10 mouse cellular contexts compared by ENCODE assay signal in the genomic region with DNA sequence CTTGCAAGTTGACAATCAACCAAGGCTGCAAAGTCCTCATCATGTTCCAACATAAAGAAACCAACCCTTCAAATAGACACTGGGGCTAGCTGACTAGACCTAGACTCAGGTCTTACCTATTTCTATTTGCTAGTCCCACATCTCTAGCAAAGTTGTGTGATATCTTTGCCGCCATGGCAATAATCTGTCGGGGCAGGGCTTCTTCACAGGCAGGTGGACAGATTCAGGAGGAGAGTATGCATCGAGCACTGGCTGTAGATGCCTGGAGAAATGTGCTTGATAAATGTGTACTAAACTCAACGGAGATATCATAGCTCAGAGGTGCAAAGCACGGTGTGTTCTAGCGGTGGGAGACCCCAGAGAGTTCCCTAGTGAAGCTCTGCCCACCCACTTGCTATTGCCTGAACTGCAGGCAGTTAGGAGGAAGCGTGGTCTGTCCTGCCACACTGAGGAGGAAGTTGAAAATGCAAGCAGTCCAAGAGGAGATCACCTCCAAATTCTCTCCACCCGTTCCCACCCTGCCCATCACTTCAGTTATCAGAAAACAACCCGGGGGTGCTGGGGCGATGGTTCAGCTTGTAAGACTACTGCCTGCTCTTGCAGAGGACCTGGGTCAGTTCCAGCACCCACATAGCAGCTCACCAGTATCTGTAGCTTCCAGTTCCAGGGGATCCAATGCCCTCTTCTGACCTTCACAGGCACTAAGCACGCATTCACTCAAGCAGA. TPM values are rescaled to one million over a fixed set of nuclear protein-coding genes. Genes with fewer than 3 reads are reported as not detected.
A peak's percentile ranks its signal among the peaks of the same experiment; 100 is the strongest.
DNase-seq lines count a peak whose midpoint lies in the region; ATAC-seq and TF ChIP-seq lines count a peak whose summit lies in the region.
"Had no signal": no experiment of that assay in that cellular context is flagged by ENCODE, and none has a peak within 500 bp of the region (broad histone marks: within the 10 kb centered on the region; RNA-seq: fewer than 3 reads in every experiment).

No protein-coding gene starts in this region.

- 32% methylated on average over 11 of the region's 11 CpGs for WGBS in heart, adult 2 months
- 28% methylated on average over 11 of the region's 11 CpGs for WGBS in liver, embryonic 11.5 days
- 38% methylated on average over 11 of the region's 11 CpGs for WGBS in stomach, postnatal 0 days

- 0 out of 2 replicates have a peak, but pooled peaks have one; percentile 21 for TF ChIP-seq EP300 in heart, adult 2 months (IDR thresholded peaks at IDR 0.05; ENCODE audit: insufficient read depth, low read depth, low read length)
- no peak for TF ChIP-seq EP300 in stomach, postnatal 0 days (optimal IDR thresholded peaks at IDR 0.05)

- TF ChIP-seq CTCF in heart, adult 2 months (IDR thresholded peaks at IDR 0.05), result peak; percentile 52
- peak; percentile 46; the same call in 1 of the 2 replicates for TF ChIP-seq CTCF in testis, adult 2 months (IDR thresholded peaks at IDR 0.05; ENCODE audit: control insufficient read depth, insufficient read depth, insufficient replicate concordance, low read depth, low read length)
- peak; percentile 58 for TF ChIP-seq CTCF in stomach, postnatal 0 days (IDR thresholded peaks at IDR 0.05; ENCODE audit: low read depth)

- no peak overlapping the region for H3K27ac ChIP-seq in heart, adult 2 months
- H3K27ac ChIP-seq in testis, adult 2 months (ENCODE audit: control insufficient read depth, insufficient read depth, low read depth, low read length), result no peak overlapping the region
- H3K27ac ChIP-seq in liver, embryonic 11.5 days (ENCODE audit: low read depth, low read length), result peak overlapping the region; percentile 80
- no peak overlapping the region for H3K27ac ChIP-seq in stomach, postnatal 0 days (replicated peaks)
- H3K27ac ChIP-seq: intestine, embryonic 15.5 days; limb, embryonic 12.5 days had no signal

- H3K4me3 ChIP-seq in heart, adult 2 months, result no peak overlapping the region
- no peak overlapping the region for H3K4me3 ChIP-seq in testis, adult 2 months (ENCODE audit: control insufficient read depth, low read depth, low read length)
- H3K4me3 ChIP-seq in liver, embryonic 11.5 days (ENCODE audit: low read depth, low read length), result peak overlapping the region; percentile 56
- no peak overlapping the region for H3K4me3 ChIP-seq in stomach, postnatal 0 days (ENCODE audit: low read depth, low read length)
- H3K4me3 ChIP-seq: intestine, embryonic 15.5 days; limb, embryonic 12.5 days had no signal

- H3K9me3 ChIP-seq in liver, embryonic 11.5 days (ENCODE audit: control insufficient read depth, low read length), result no peaks in the 10 kb centered on the region
- H3K9me3 ChIP-seq in stomach, postnatal 0 days (ENCODE audit: control insufficient read depth, low read length), result no peaks in the 10 kb centered on the region
- H3K9me3 ChIP-seq: intestine, embryonic 15.5 days; limb, embryonic 12.5 days had no signal

- no peaks in the 10 kb centered on the region for H3K4me1 ChIP-seq in heart, adult 2 months (ENCODE audit: control insufficient read depth, insufficient read depth, low read length)
- no peaks in the 10 kb centered on the region for H3K4me1 ChIP-seq in testis, adult 2 months (ENCODE audit: control insufficient read depth, insufficient read depth, low read length)
- peaks cover 18% of the 10 kb centered on the region for H3K4me1 ChIP-seq in liver, embryonic 11.5 days (replicated peaks; ENCODE audit: control insufficient read depth, insufficient read depth, low read length)
- no peaks in the 10 kb centered on the region for H3K4me1 ChIP-seq in stomach, postnatal 0 days (replicated peaks; ENCODE audit: control insufficient read depth, insufficient read depth)
- H3K4me1 ChIP-seq: intestine, embryonic 15.5 days; limb, embryonic 12.5 days had no signal

- H3K27me3 ChIP-seq in heart, adult 2 months (ENCODE audit: control insufficient read depth, insufficient read depth, low read length), result no peaks in the 10 kb centered on the region
- no peaks in the 10 kb centered on the region for H3K27me3 ChIP-seq in testis, adult 2 months (ENCODE audit: control insufficient read depth, insufficient read depth, low read length)
- no peaks in the 10 kb centered on the region for H3K27me3 ChIP-seq in liver, embryonic 11.5 days (replicated peaks; ENCODE audit: control insufficient read depth, insufficient read depth, low read length)
- no peaks in the 10 kb centered on the region for H3K27me3 ChIP-seq in stomach, postnatal 0 days (ENCODE audit: control insufficient read depth, insufficient read depth, low read length)
- H3K27me3 ChIP-seq: intestine, embryonic 15.5 days had no signal

- intact Hi-C loops in heart, adult 2 months (cut with DNase I), result no loop called here

- no peak for TF ChIP-seq POLR2A in heart, adult 2 months (IDR thresholded peaks at IDR 0.05; ENCODE audit: insufficient read depth, low read depth, low read length)
- TF ChIP-seq POLR2A in testis, adult 2 months (IDR thresholded peaks at IDR 0.05; ENCODE audit: control insufficient read depth, low read depth, low read length), result no peak

- ATAC-seq in liver, embryonic 11.5 days (replicated peaks; ENCODE audit: low FRiP score), result peak; percentile 52
- no peak for ATAC-seq in stomach, postnatal 0 days (ENCODE audit: low FRiP score, low TSS enrichment)
- ATAC-seq: intestine, embryonic 15.5 days had no signal

- no peak overlapping the region for H3K9ac ChIP-seq in heart, adult 2 months (ENCODE audit: low read depth, low read length)
- H3K9ac ChIP-seq in liver, embryonic 11.5 days (ENCODE audit: low read depth, low read length), result peak overlapping the region; percentile 89
- no peak overlapping the region for H3K9ac ChIP-seq in stomach, postnatal 0 days (ENCODE audit: low read length)
- H3K9ac ChIP-seq: intestine, embryonic 15.5 days; limb, embryonic 12.5 days had no signal

- peak overlapping the region; percentile 72 for H3K4me2 ChIP-seq in liver, embryonic 11.5 days
- H3K4me2 ChIP-seq in stomach, postnatal 0 days (replicated peaks; ENCODE audit: low read depth), result no peak overlapping the region
- H3K4me2 ChIP-seq: intestine, embryonic 15.5 days; limb, embryonic 12.5 days had no signal

- no peak for DNase-seq in heart, adult 2 months
- DNase-seq in heart, adult 8-10 months (ENCODE audit: low spot score), result no peak
- no peak for DNase-seq in testis, postnatal 14 days (ENCODE audit: low spot score)
- DNase-seq in liver, embryonic 11.5 days (ENCODE audit: low spot score), result no peak
- no peak for DNase-seq in stomach, postnatal 0 days (ENCODE audit: low spot score)
- no peak for DNase-seq in ovary, postnatal 14 days (ENCODE audit: low spot score)
- no peak for DNase-seq in left cerebral cortex, adult 8-10 months (ENCODE audit: low spot score in 2 of 2)

- H3K79me2 ChIP-seq in heart, adult 2 months (replicated peaks; ENCODE audit: control insufficient read depth, insufficient read depth, low read length), result no peaks in the 10 kb centered on the region

- H3K36me3 ChIP-seq in heart, adult 2 months (ENCODE audit: control insufficient read depth, insufficient read depth, low read length), result no peaks in the 10 kb centered on the region
- no peaks in the 10 kb centered on the region for H3K36me3 ChIP-seq in testis, adult 2 months (ENCODE audit: control insufficient read depth, insufficient read depth, low read length)
- peaks cover 22% of the 10 kb centered on the region for H3K36me3 ChIP-seq in liver, embryonic 11.5 days (ENCODE audit: control insufficient read depth, insufficient read depth, low read length)
- H3K36me3 ChIP-seq in stomach, postnatal 0 days (ENCODE audit: control insufficient read depth, insufficient read depth, low read length), result no peaks in the 10 kb centered on the region
- H3K36me3 ChIP-seq: intestine, embryonic 15.5 days; limb, embryonic 12.5 days had no signal

RNA-seq across cellular contexts. Expression of a gene that starts 1.6 kb away (rescaled TPM):
- under 1 TPM in 1 of 2 experiments, not detected in 1; 0.09 TPM for total RNA-seq in heart, adult 2 months (2021)
- 0.10 and 0.20 TPM in 2 replicates for polyA plus RNA-seq in heart, adult 2 months (2012; rRNA removed)
- under 1 TPM in 1 of 4 experiments, not detected in 3; 0.17 TPM for total RNA-seq in heart, adult 8-10 months (2022)
- 0.17 and 0.18 TPM in 2 replicates for polyA plus RNA-seq in testis, adult 2 months (2012; rRNA removed)
- 263 and 274 TPM in 2 replicates for polyA plus RNA-seq in liver, embryonic 11.5 days (2014; fragmentation: Nextera tagmentation; extraction: Ambion mirVana)
- polyA plus RNA-seq in stomach, postnatal 0 days (2015; fragmentation: Nextera tagmentation; extraction: Ambion mirVana), result 0.40 and 0.42 TPM in 2 replicates
- total RNA-seq in left cerebral cortex, adult 8-10 months (2022), result under 1 TPM; 0.53 to 0.98 (median 0.78) TPM

RNA-seq across cellular contexts. Expression of a gene that starts 6.9 kb away (rescaled TPM):
- total RNA-seq in heart, adult 2 months (2021), result 10 to 100 TPM; 13.6 to 17.5 TPM
- polyA plus RNA-seq in heart, adult 2 months (2012; rRNA removed), result 20.3 and 24.5 TPM in 2 replicates
- total RNA-seq in heart, adult 8-10 months (2022), result 10 to 100 TPM; 14.8 to 17.5 (median 15.8) TPM
- 186 and 207 TPM in 2 replicates for polyA plus RNA-seq in testis, adult 2 months (2012; rRNA removed)
- 169 and 174 TPM in 2 replicates for polyA plus RNA-seq in liver, embryonic 11.5 days (2014; fragmentation: Nextera tagmentation; extraction: Ambion mirVana)
- 99.7 and 100 TPM in 2 replicates for polyA plus RNA-seq in stomach, postnatal 0 days (2015; fragmentation: Nextera tagmentation; extraction: Ambion mirVana)
- total RNA-seq in left cerebral cortex, adult 8-10 months (2022), result 10 to 100 TPM; 15.2 to 18.2 (median 16.4) TPM

RNA-seq across cellular contexts. Expression of a gene that starts 14.2 kb away (rescaled TPM):
- 10 to 100 TPM; 20.6 to 23.4 TPM for total RNA-seq in heart, adult 2 months (2021)
- polyA plus RNA-seq in heart, adult 2 months (2012; rRNA removed), result 20.6 and 41.2 TPM in 2 replicates
- total RNA-seq in heart, adult 8-10 months (2022), result 10 to 100 TPM; 19.3 to 23.9 (median 22.6) TPM
- polyA plus RNA-seq in testis, adult 2 months (2012; rRNA removed), result 25.9 and 28.6 TPM in 2 replicates
- polyA plus RNA-seq in liver, embryonic 11.5 days (2014; fragmentation: Nextera tagmentation; extraction: Ambion mirVana), result 5.4 and 8.1 TPM in 2 replicates
- polyA plus RNA-seq in stomach, postnatal 0 days (2015; fragmentation: Nextera tagmentation; extraction: Ambion mirVana), result 3.7 and 4.1 TPM in 2 replicates
- 1 to 10 TPM; 6.6 to 7.9 (median 7.3) TPM for total RNA-seq in left cerebral cortex, adult 8-10 months (2022)

RNA-seq across cellular contexts. Expression of a gene that starts 29.8 kb away (rescaled TPM):
- not detected for total RNA-seq in heart, adult 2 months (2021)
- polyA plus RNA-seq in heart, adult 2 months (2012; rRNA removed), result 0.16 and 0.67 TPM in 2 replicates
- not detected for total RNA-seq in heart, adult 8-10 months (2022)
- 114 and 136 TPM in 2 replicates for polyA plus RNA-seq in testis, adult 2 months (2012; rRNA removed)
- not detected in 2 replicates for polyA plus RNA-seq in liver, embryonic 11.5 days (2014; fragmentation: Nextera tagmentation; extraction: Ambion mirVana)
- 0.07 and 0.10 TPM in 2 replicates for polyA plus RNA-seq in stomach, postnatal 0 days (2015; fragmentation: Nextera tagmentation; extraction: Ambion mirVana)
- total RNA-seq in left cerebral cortex, adult 8-10 months (2022), result under 1 TPM; 0.37 to 0.72 (median 0.55) TPM
- polyA plus RNA-seq: intestine, embryonic 15.5 days; limb, embryonic 12.5 days had no signal

RNA-seq across cellular contexts. Expression of a gene that starts 44.3 kb away (rescaled TPM):
- total RNA-seq in heart, adult 2 months (2021), result 10 to 100 TPM; 17.7 to 24.8 TPM
- polyA plus RNA-seq in heart, adult 2 months (2012; rRNA removed), result 6.4 and 11.2 TPM in 2 replicates
- 10 to 100 TPM; 15.8 to 26.5 (median 22.3) TPM for total RNA-seq in heart, adult 8-10 months (2022)
- 14.1 and 18.6 TPM in 2 replicates for polyA plus RNA-seq in testis, adult 2 months (2012; rRNA removed)
- 30.7 and 33.3 TPM in 2 replicates for polyA plus RNA-seq in liver, embryonic 11.5 days (2014; fragmentation: Nextera tagmentation; extraction: Ambion mirVana)
- polyA plus RNA-seq in stomach, postnatal 0 days (2015; fragmentation: Nextera tagmentation; extraction: Ambion mirVana), result 15.6 and 16.9 TPM in 2 replicates
- 10 to 100 TPM; 21.6 to 30.7 (median 28.2) TPM for total RNA-seq in left cerebral cortex, adult 8-10 months (2022)

Comparison
In these comparisons a context has a peak if more than half of its experiments do, and no peak if none do; other contexts are left out.
1. RNA of a gene that starts 1.6 kb away (polyA plus RNA-seq): 263 to 274 TPM in liver, embryonic 11.5 days; 0.40 to 0.42 TPM in stomach, postnatal 0 days, 0.17 to 0.18 TPM in testis, adult 2 months and 0.10 to 0.20 TPM in heart, adult 2 months; every median in the first group is over 100 times any median in the second.
2. Peak in every context shown above with its lines, with median percentiles within 50 percentile points of each other: CTCF ChIP-seq.